8 mouse cellular contexts compared by ENCODE assay signal in the genomic region with DNA sequence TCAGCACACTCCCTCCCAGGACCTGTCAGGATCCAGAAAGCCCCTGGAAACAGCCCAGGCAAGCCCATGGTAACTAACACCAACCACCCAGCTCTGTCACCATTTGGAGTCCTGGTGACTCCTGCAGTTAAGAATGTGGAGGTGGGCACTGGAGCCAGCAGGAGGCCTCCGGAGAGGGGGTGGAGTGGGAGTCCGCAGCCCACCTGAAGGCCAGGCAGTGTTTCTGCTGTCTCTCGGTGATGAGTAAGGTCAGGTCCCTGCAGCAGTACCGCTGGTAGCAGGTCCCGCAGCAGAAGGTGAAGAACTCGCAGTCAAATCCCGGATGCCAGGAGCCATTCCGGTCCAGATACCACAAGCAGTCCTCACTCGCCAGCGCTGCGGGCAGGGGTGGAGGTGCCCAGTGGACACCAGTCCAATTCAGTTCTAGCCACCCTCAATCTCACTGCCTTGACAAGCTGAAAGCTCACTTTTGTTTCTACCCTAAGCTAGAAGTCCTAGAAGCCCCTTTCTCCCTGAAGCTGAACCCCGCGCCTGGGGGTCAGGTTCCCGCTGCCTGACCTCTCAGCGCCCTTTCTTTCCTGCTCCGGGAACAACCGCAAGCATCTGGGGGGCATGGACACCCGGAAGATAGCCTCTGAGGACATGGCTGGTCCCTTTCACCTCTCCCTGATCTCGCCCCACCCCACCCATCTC. TPM values are rescaled to one million over a fixed set of nuclear protein-coding genes. Genes with fewer than 3 reads are reported as not detected.
A peak's percentile ranks its signal among the peaks of the same experiment; 100 is the strongest.
DNase-seq lines count a peak whose midpoint lies in the region; ATAC-seq and TF ChIP-seq lines count a peak whose summit lies in the region.

No protein-coding gene starts in this region.

- H3K36me3 ChIP-seq in lung, embryonic 14.5 days (ENCODE audit: insufficient read depth), result 0 out of 2 replicates have a peak, but pooled peaks cover 3% of the 10 kb centered on the region
- H3K36me3 ChIP-seq in myocyte (ENCODE audit: control insufficient read depth, insufficient read depth), result no peaks in the 10 kb centered on the region

- ATAC-seq in lung, embryonic 14.5 days (ENCODE audit: insufficient read depth), result peak; percentile 7; the same call in 1 of the 2 replicates
- ATAC-seq in inflammation-experienced regulatory T-cells, adult 6 months, result no peak

- H3ac ChIP-seq in myocyte (ENCODE audit: control insufficient read depth, insufficient read length), result peak overlapping the region; percentile 44

- H3K27me3 ChIP-seq in lung, embryonic 14.5 days (ENCODE audit: insufficient read depth, low read length), result no peaks in the 10 kb centered on the region
- H3K27me3 ChIP-seq in myocyte (ENCODE audit: control insufficient read depth, insufficient read depth, insufficient read length), result no peaks in the 10 kb centered on the region

- peaks cover 11% of the 10 kb centered on the region for H3K79me2 ChIP-seq in myocyte (ENCODE audit: control insufficient read depth, insufficient read depth)

- H3K27ac ChIP-seq in lung, embryonic 14.5 days (ENCODE audit: low read depth), result peak overlapping the region; percentile 43

- WGBS in lung, embryonic 14.5 days, result 1% methylated on average over 19 of the region's 19 CpGs

- no peak for TF ChIP-seq CTCF in lung, embryonic 14.5 days (IDR thresholded peaks at IDR 0.05; ENCODE audit: low read depth)

- no peaks in the 10 kb centered on the region for H3K9me3 ChIP-seq in lung, embryonic 14.5 days (ENCODE audit: low read depth, low read length)

- no peak for TF ChIP-seq POLR2A in myocyte (IDR thresholded peaks at IDR 0.05; ENCODE audit: insufficient read length, low read depth)

- H3K9ac ChIP-seq in lung, embryonic 14.5 days, result peak overlapping the region; percentile 84

- H3K4me3 ChIP-seq in lung, embryonic 14.5 days (ENCODE audit: low read depth, low read length), result peak overlapping the region; percentile 72
- peak overlapping the region; percentile 81 for H3K4me3 ChIP-seq in myocyte

- H3K4me2 ChIP-seq in lung, embryonic 14.5 days, result peak overlapping the region; percentile 95
- H3K4me2 ChIP-seq in myocyte (ENCODE audit: low read depth), result peak overlapping the region; percentile 85

- peak; percentile 35 for DNase-seq in lung, embryonic 14.5 days
- no peak for DNase-seq in lung, postnatal 25 days (ENCODE audit: low spot score)
- DNase-seq in cerebellum, adult 18-20 months, result peak; percentile 63 to 67
- peak; percentile 44 for DNase-seq in gastrocnemius, postnatal 10 days
- peak; percentile 51 for DNase-seq in kidney, postnatal 10 days
- DNase-seq in layer of hippocampus, postnatal 14 days (ENCODE audit: low spot score in 2 of 2), result no peak

- peaks cover 13% of the 10 kb centered on the region; the same call in 1 of the 2 replicates for H3K4me1 ChIP-seq in lung, embryonic 14.5 days (ENCODE audit: insufficient read depth)

TF ChIP-seq in myocyte, 11 proteins besides CTCF, POLR2A, EP300 and RAD21:
- TF ChIP-seq POLR2AphosphoS2 (IDR thresholded peaks at IDR 0.05; ENCODE audit: insufficient read length, low read depth), result peak; percentile 11
- TF ChIP-seq E2F4 (IDR thresholded peaks at IDR 0.05; ENCODE audit: insufficient read depth), result no peak

RNA-seq across cellular contexts. Expression of a gene that starts 0.7 kb away (rescaled TPM):
- polyA plus RNA-seq in lung, embryonic 14.5 days (2014; fragmentation: Nextera tagmentation; extraction: Ambion mirVana), result 26.1 and 31.2 TPM in 2 replicates
- total RNA-seq in gastrocnemius, postnatal 10 days (2021), result 100 to 1,000 TPM; 261 to 295 TPM
- 92.0 TPM for polyA plus RNA-seq in myocyte (2012; fragmentation: generic; extraction: Trizol)
- 100 to 1,000 TPM; 130 to 131 TPM for total RNA-seq in layer of hippocampus, postnatal 14 days (2021)
- polyA plus RNA-seq in inflammation-experienced regulatory T-cells, adult 6 months (2017; shearing (Covaris generic)), result not detected

RNA-seq across cellular contexts. Expression of a gene that starts 49.7 kb away (rescaled TPM):
- polyA plus RNA-seq in lung, embryonic 14.5 days (2014; fragmentation: Nextera tagmentation; extraction: Ambion mirVana), result 3.1 and 3.8 TPM in 2 replicates
- total RNA-seq in gastrocnemius, postnatal 10 days (2021), result 1 to 10 TPM; 2.5 to 3.7 TPM
- 7.1 TPM for polyA plus RNA-seq in myocyte (2012; fragmentation: generic; extraction: Trizol)
- total RNA-seq in layer of hippocampus, postnatal 14 days (2021), result under 1 TPM; 0.50 to 0.53 TPM
- polyA plus RNA-seq in inflammation-experienced regulatory T-cells, adult 6 months (2017; shearing (Covaris generic)), result not detected

RNA-seq across cellular contexts. Expression of a gene that starts 56.0 kb away (rescaled TPM):
- 148 and 158 TPM in 2 replicates for polyA plus RNA-seq in lung, embryonic 14.5 days (2014; fragmentation: Nextera tagmentation; extraction: Ambion mirVana)
- total RNA-seq in gastrocnemius, postnatal 10 days (2021), result 10 to 100 TPM; 50.9 to 61.4 TPM
- 55.5 TPM for polyA plus RNA-seq in myocyte (2012; fragmentation: generic; extraction: Trizol)
- total RNA-seq in layer of hippocampus, postnatal 14 days (2021), result 100 to 1,000 TPM; 137 to 171 TPM
- 10 to 100 TPM; 40.0 to 46.3 (median 41.9) TPM for polyA plus RNA-seq in inflammation-experienced regulatory T-cells, adult 6 months (2017; shearing (Covaris generic))

Comparison
In these comparisons a context has a peak if more than half of its experiments do, and no peak if none do; other contexts are left out.
1. DNase-seq: peak in lung, embryonic 14.5 days (single experiment), cerebellum, adult 18-20 months (2 of 2), gastrocnemius, postnatal 10 days (single experiment) and kidney, postnatal 10 days (single experiment); none in lung, postnatal 25 days (single experiment) and layer of hippocampus, postnatal 14 days (0 of 2).
2. RNA of a gene that starts 0.7 kb away (polyA plus RNA-seq): 92.0 TPM in myocyte (single experiment) and 26.1 to 31.2 TPM in lung, embryonic 14.5 days; not detected in inflammation-experienced regulatory T-cells, adult 6 months; every median in the first group is over 10 times any median in the second.